Mouse (Mus musculus): ENCODE data around the gene Stx1b.
A peak's percentile ranks its signal among the peaks of the same experiment; 100 is the strongest.
"Not testable (repeated sequence)": the region's sequence is repeated elsewhere in the genome, so short reads cannot be mapped to it uniquely, and the experiment has no call there.

Gene Stx1b

DNA sequence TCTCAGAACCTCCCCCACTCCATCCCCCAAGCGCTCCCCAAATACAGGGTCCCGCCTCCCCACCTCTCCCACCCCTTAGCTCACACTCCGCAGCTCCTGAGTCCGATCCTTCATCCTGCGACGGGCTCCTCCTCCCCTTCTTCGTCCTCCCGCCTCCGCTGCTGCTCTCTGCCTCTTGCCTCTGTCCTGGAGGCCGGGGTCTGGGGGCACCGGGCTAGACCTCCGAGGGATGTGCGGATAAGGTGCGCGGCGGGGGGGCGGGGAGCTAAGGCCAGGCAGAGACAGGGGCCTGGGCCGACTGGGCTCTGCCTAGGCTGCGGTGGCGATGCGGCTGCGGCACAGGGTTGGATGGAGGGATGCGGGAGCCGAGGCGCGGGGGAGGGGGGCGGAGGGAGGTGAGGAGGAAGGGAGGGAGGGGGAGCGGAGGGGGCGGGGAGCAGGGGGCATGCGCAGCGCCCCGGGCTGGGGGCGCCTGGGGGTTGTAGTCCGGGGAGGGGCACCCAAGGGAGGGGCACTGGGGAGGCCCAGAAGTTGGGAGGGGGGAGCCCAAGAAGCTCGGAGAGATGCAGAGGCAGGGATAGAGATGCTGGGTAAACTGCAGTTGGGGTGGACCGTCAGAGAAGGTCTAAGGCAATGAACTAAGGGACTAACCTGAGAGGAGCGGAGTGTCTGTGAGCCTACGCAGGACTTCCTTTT is at the start of gene Stx1b, which contains the start of gene Stx4a:
Gene Stx1b (minus strand): TSS at position 374 of the 696 bp plus-strand sequence.
Gene Stx4a (plus strand): TSS at position 119 of the 696 bp plus-strand sequence.
- DNase-seq (ENCODE audit: low read depth) = no peak

DNA sequence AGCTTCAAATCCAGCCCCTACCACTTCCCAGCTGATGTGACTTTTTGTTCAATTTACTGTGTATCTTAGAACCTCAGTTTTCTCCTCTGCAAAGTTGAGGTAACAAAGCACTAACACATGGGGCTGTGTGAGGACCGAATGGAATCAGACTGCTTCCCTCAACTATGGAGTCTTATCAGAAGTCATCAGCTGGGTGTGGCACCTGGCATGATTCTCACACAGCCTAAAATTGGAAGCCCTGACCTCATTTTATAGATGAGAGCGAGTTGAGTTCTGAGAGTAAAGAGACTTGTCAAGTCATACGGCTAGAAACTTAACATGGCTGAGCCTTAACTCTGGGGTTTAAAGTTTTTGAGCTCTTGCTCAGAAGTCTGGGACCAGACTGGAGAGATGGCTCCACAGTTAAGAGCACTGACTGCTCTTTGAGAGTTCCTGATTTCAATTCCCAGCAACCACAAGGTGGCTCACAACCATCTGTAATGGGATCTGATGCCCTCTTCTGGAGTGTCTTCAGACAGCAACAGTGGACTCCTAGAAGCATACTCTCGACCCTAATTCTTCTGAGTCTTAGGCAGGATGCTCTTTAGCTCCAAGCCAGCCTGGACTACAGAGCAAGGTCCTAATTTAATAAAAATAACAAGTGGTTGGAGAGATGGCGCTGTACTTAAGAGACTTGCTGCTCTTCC is 45.9 kb upstream of the Stx1b start:
- peak; percentile 17 for DNase-seq (ENCODE audit: low read depth)

DNA sequence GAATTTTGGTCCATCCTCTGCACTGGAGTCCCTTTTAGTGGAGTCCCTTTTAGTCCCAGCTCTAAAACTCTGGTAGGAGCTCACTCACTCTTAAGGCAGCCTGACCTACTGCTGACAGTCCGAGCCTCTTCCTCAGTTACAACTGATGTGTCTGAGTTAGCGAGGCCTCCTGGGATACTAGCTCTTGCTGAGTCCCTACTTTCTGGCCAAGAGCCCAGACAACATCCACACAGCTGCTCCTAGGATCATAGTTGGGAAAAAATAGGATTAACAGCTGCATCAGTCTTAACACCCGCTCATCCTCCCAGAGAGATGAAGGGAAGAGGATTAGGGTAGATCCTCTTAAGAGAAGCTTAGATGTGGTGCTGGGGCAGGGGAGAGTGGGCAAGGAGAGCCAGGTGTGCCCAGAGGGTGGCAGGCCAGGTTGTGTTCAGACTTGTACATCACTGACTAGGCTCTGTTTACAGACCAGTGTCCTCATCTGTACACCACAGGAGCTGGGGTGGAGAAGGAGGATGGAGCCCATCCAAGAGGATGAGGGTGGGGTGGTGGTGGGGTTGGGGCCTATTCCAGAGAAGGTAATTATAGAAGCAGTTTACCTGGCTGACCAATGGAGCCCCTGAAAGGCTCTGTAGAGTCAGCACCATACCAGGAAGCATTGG is 44.9 kb upstream of the Stx1b start:
- peak; percentile 45 for DNase-seq (ENCODE audit: low read depth)

DNA sequence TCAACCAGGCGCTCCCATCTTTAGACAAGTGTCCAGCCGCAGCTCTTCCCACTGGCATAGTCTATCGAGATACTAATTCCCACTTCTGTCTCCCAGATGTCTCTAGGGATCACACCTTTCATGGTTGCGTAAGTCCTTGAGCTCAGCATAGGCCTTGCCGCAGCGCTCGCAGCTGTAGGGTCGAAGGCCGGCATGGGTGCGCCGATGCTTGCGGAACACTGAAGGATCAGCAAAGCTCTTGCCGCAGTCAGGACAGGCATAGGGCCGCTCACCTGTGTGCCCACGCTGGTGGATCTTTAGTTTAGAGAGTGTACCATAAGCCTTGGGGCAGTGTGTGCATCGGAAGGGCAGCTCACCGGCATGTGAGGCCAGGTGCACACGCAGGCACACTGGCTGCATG is 43.3 kb upstream of the Stx1b start:
- DNase-seq (ENCODE audit: low read depth) = no peak

DNA sequence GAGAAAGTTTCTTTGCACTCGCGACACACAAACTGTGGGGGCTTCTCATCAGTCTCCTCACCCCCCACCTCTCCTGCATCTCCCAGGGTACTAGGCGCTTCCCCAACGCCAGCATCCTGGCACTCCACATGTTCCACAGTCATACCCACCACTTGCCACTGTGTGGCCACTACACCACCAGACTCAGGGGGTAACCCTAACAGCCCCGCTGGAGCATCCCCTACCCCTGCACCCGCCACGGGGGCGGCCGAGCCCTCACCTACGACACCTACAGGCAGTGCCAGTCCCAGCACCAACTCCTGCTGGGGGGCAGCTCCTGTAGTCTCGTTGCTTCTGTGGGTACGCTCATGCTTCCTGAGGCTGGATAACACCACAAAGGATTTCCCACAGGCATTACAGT is 42.1 kb upstream of the Stx1b start:
- no peak for DNase-seq (ENCODE audit: low read depth)

DNA sequence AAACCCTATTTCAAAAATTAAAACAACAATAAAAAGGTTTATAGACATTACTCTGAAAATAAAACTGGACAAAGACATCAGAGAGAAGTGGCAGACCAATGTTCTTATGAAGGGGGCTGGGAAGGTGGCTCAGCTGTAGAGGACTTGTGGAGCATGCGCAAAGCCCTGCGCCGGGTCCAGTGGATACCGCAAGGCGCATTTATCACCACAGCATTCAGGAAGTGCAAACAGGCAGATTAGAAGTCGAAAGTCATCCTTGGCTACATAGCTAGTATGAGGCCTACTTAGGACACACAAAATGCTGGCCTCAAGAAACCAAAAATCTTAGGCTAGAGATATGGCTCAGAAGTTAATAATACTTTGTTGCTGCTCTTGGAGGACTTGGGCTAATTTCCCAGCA is 33.9 kb upstream of the Stx1b start:
- DNase-seq (ENCODE audit: low read depth) = no peak

DNA sequence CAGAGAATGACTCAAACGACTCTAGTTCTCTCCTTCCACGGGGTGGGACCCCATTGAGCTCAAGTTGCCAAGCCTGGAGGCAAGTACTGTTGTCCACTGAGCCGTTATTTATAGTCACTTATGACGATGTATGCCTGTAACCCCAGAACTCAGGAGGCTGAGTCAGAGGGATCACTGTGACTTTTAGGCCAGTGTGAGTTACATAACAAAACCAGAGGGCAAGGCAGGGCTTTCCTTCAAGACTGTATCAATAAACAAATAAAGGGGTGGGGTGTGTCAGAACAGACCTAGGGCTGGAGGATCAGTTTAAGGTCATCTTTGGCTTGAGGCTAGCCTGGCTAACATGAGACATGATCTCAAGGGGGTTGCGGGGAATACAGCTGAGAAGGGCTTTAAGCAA is 26.6 kb upstream of the Stx1b start:
- peak; percentile 86 for DNase-seq (ENCODE audit: low read depth)

DNA sequence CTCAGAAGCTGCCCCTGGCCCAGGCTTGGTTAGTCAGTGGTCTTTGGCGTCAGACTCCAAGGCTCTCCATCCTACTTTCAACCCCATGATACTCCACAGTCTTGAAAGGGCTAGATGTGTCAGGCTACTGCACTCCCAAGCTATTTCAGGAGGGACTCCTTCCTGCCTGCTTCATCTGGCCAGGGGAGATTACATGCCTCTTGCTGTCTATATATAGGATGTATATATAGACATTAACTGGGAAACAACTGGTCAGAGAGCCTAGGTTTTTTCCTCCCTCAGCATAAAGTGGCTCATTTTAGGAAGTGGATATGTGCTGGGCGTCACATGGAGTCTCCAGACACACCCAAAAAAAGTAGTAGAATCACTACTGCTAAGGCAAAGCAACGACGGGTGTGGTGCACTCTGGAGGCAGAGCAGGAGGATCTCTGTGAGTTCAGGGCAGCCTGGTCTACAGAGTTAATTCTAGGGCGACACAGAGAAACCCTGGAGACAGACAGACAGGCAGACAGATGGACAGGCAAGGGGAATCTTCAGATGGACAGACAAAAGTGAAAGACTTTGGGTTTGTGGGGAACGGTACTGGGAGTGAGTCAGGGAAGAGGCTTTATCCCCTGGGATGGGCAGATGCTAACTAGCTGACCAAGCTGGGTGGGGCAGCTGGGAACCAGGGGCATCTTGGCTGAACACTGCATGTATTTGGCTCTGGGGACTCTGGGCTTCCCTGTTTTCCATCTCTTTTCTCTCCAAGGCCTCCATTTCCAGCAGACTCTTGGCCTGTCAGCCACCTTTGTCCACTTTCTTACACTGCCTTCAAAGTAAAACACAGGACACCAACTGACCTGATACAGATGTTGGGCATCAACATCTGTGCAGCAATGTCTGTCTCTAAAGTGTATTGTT is 25.9 kb upstream of the Stx1b start:
- peak; percentile 67 for DNase-seq (ENCODE audit: low read depth)

DNA sequence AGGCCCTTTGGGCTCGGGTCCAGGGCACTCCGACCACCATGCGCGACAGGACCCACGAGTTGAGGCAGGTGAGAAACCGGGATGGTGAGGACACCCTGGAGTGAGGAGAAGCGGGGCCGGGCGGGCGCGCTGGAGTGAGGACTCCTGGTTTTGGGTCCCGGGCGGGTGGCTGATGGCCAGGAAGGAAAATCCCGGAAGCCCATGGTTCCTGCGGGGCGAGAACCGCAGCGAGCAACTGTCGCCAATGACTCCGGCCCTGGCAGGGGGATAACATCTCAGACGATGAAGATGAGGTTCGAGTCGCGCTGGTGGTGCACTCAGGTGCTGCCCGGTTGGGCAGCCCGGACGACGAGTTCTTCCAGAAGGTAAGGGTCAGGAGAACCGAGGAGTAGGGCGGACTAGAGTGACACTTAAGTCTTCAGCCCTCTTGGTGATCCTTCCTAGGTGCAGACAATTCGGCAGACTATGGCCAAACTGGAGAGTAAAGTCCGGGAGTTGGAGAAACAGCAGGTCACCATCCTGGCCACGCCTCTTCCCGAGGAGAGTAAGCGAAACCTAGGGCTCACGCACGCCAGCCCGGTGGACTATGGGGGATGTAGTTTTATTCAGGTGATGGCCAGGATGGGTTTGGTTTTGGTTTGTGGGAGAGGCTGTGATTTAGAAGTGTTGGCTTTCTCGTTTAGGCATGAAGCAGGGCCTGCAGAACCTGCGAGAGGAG is 17.8 kb upstream of the Stx1b start:
- peak; percentile 89 for DNase-seq (ENCODE audit: low read depth)

DNA sequence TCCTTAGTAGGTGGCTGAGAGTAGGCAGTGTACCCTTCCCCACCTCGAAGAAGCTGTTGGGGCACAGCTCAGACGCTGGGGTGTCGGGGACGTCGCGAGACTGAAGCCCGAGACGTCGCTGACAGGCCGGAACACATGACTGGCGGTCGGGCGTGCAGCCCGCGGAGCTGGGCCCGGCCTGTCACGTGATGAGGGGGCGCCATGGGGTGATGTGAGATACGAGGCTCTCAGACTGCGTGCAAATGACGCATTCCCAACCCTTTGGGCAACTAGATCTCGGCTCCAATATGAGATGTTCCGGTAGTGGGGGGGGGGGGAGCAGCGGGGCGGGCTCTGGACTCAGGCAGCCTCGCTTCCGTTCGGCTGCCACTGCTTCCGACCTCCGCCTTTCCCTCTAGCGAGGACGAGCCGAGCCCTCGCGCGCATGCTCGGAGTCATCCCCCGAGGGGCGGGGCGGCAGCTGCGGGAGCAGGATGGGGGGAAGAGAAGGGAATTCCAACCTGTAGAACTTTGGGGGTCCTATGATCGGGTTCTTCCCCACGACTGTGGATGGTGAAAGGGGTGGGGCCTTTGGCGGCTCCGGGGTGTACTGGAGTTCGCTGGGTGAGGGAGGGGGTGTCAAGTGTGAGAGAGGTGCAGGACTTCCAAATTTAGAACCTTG is 17.1 kb upstream of the Stx1b start:
- peak; percentile 96 for DNase-seq (ENCODE audit: low read depth)

DNA sequence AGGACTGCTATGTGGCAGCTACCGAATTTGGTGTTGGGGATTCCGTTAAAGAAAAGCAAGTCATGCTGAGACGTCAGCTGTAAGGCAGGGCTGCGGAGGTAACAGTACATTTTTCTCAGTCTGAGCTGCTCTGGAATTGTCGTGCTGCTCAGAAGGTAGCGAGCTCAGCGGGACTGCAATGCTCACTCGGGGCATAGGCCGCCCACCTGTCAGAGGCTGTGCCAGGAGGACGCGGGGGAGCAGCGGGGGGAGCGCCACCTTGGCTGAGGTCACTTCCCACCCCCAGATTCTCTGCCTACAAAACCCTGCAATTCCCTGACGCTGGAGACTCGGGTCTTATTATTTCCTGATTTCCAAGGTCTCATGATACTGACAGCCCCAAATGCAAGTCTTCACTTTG is 16.5 kb upstream of the Stx1b start:
- DNase-seq (ENCODE audit: low read depth) = no peak

DNA sequence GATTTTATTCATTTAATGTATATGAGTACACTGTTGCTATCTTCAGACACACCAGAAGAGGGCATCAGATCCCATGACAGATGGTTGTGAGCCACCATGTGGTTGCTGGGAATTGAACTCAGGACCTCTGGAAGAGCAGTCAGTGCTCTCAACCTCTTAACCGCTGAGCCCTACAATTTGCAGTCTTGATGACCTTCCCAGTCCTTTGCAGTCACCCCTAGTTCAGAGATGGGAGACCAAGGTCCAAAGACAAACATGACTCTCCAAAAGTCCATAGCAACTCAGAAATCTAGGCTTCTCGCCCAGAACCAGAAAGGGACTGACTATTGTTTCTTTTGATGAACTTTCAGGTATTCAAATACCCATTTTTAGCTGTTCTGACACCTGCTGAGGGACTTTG is 15.7 kb upstream of the Stx1b start:
- DNase-seq (ENCODE audit: low read depth) = not testable (repeated sequence)

DNA sequence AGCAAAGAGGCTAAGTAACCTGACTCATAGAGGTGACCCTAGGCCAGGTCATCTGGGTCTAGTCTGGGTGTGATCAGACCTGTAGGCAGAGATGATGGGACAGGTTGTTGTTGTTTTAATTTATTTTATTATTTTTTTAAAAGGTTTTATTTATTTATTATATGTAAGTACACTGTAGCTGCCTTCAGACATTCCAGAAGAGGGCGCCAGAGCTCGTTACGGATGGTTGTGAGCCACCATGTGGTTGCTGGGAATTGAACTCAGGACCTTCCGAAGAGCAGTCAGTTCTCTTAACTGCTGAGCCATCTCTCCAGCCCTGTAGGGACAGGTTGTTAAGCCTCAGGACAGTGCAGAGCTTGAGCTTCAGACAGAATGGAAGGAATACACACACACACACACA is 13.5 kb upstream of the Stx1b start:
- DNase-seq (ENCODE audit: low read depth) = not testable (repeated sequence)

DNA sequence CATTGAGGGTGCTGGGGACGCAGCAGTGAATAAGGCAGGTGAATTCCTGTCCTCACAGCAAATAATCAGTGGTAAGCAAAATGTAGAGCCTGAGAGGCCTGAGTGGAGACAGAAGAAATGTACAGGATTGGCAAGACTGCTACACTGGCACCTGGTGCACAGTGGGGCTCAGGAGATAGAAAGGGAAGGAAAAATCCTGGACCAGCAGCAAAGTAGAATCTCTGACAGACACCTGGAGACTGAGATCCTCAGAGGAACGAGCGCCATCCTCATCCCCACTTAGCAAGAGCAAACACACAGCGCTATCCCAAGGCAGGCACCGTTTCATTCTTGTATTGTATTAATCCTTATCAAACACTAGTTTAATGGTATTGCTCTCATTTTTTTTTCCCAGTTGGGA is 13.1 kb upstream of the Stx1b start:
- DNase-seq (ENCODE audit: low read depth) = no peak

DNA sequence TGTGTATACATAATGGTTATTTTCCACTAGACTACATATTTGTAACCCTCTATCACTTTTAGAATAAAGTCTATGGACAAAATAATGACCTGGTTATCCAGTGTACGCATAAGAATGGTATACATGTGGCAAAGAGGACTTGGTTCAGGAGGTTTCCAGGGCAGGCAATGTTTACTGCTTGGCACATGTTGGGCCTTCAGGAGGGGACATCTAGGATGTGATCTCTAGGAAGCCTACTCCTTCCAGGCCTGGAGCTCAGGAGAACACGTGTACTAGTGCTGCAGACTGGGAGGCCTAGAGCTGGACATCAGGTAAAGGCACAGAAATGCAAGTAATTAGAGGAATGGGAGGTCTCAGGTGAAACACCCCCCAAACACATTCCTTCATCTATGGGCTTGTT is 11.2 kb upstream of the Stx1b start:
- no peak for DNase-seq (ENCODE audit: low read depth)

DNA sequence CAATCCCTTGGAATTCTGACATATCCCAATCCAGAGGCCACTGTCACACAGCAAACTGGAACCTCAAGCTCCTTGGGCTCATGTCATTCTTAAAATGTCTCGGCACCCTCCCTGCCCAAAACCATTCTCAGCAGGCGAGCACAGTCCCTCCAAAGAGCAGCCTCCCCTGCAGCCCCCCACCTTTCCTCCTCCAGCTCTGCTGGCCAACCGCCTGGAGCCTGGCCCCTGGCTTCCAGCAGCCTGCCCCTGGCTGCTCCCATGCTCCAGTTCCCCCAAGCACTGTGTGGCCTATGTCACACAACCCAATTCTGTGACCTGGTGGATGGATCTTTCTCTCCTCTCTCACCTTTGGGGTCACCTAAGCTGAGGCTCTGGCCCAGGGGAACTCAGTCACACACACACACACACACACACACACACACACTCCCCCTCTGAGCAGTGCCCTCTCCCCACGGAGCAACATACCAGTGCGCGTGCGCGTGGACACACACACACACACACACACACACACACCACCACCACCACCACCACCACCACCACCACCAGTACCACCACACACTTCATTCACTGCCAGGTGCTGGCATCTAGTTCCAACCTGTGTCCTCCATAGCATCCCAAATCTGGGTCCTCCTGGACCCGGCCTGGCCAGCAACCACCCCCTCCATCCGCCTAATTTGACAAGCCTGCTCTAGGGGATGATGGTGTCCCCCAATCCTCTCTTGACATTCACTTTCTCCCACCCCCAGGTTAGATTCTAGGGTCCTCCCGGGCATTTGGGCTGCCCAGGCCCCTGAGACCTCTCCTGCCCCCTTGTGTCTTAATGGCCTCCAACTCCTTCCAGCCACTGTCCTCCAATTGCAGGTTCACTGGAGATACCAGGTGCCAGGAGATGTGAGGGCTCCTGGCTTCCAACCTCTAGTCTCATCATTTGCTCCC is 845 bp downstream of the Stx1b start:
- no peak for DNase-seq (ENCODE audit: low read depth)

DNA sequence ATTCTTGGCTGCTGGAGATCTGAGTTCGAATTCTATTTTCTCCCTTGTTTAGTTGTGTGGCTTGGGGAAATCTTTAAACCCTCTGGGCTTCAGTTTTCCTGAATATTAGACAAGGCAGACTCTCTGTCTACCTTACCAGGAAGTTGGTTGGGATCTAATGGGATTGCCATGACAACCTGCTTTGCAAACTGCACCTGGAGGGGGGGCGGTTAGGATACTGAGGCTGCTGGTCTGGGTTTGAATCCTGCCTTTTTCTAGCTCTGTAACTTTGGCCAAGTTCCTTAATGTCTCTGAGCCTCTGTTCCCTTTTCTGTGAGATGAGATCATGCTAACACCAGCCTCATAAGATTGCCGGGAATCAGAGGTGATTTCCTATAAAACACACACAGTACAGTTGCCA is 1.9 kb downstream of the Stx1b start:
- no peak for DNase-seq (ENCODE audit: low read depth)

DNA sequence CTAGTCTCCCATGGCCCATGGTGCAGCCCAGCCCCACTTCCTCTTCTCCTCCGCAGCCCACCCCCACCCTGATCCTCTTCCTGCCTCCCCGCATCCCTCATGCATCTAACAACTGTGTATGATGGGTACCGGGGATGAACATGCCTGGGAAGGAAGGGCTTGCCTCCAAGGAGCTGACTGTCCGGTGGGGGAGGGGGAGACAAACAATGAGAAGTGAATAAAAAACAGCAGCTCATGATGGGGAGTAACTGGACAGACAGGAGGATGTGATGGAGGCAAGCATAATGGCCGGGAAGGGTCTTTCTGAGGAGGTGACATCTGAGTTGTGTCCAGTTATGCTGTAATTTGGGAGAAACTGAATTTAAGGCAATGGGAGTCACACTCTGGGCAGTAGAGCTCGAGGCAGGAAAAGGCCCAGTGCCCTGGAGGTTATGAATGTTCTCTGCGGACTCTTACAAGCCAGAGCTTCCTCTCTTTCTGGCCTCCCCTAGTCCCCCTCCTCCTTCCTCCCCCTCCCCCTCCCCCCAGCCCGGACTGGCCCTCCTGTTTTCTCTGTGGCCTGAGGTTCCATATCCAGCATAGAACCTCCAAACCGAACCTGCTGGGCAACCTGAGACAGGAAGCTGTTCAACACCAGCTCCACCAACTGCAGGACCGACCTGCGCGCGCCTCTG is 3.4 kb downstream of the Stx1b start:
- no peak for DNase-seq (ENCODE audit: low read depth)

DNA sequence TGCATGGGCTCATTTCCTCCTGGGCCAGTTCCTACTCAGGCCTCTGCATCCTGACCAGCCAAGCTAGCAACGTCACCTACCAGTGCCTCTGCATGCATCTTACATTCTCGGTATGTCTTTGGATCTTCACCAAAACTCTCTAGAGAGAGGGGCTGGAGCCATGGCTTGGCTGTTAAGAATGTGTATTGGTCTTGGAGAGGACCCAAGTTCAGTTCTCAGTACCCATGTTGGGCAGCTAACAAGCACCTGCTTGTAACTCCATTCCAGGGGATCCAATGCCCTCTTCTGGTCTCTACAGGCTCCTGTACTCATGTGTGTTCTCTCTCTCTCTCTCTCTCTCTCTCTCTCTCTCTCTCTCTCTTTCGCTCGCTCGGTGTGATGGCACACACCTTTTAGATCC is 6.6 kb downstream of the Stx1b start:
- no peak for DNase-seq (ENCODE audit: low read depth)

Measured in NIH3T3 (cell line).